Mouse (Mus musculus) MN1 (cell line): ENCODE measurements around the gene Arhgap27.
A peak's percentile ranks its signal among the peaks of the same experiment; 100 is the strongest.
"Not testable (repeated sequence)": the region's sequence is repeated elsewhere in the genome, so short reads cannot be mapped to it uniquely, and the experiment has no call there.

Experiments
- DNase-seq: peaks from one replicate; pipeline ENCODE4 v3.0.0-alpha.2; 2016; ENCODE audit warnings: low spot score

Gene Arhgap27

DNA sequence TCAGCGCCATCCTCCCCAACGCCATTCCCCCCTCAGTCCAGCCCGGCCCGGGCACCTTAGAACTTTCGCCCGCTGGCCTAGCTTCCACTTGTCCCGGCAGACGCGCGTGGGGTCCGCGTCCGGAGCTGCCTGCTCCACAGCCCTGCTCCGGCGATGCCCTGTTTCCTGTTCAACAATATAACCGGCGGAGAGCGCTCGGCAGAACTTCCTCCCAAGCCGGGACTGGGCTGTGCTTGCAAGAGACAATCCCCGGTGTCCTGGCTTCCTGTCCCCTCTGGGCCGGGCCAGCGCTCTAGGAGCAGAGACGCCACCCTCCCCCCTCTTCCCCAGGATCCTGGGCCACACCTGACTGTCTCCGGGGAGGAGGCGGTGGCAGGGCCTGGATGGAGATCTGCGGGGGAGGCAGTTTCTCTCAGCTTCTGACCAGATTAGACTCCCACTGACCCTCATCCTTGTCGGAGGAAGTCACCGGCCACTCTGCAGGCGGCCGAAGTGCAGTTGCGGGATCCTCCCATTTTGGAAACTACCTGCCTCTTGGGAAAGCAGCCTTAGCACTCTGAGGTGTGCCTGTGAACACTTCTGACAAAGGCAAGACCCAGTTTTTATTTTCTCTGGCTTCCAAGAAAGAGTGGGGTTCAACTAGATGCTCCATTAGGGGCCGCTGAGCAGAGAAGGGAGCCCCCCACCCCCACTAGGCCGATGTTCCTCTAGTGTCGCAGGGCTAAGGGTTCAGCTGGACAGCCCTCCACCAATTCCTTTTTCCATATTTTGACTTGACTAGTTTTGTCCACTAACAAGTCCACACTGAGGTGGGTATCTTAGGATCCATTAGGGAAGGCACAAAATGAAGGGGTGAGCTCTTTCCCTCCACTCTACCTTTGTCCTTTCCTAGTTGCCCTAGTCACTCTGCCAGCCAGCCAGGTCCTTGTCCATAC, at the start of gene Arhgap27:
Gene Arhgap27 (minus strand): TSS at position 479 of the 935 bp plus-strand sequence.
- DNase-seq, result peak; percentile 54

DNA sequence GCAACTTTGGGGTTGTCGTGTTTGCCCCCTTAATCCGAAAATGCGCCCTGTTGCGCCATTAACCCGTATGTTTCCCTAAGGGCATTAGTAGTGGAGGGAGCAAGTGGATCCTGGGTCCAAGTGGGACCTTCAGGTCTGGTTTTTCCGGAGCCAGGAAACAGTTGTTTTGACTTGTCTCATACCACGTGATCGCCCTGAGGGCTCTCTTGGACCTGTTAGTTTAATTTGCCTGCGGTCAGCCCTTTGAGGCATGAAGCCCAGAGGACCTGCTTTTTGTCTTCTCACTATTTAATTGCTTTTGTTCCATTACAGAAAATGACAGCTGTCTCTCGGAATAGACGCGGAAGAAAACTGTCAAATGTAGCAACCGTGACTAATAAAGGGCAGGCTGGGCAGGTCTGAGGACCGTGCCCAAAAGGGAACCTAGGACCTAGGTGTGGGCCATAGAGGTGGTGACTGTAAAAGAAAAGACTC, 49.5 kb upstream of the Arhgap27 start:
- peak; percentile 76 for DNase-seq

DNA sequence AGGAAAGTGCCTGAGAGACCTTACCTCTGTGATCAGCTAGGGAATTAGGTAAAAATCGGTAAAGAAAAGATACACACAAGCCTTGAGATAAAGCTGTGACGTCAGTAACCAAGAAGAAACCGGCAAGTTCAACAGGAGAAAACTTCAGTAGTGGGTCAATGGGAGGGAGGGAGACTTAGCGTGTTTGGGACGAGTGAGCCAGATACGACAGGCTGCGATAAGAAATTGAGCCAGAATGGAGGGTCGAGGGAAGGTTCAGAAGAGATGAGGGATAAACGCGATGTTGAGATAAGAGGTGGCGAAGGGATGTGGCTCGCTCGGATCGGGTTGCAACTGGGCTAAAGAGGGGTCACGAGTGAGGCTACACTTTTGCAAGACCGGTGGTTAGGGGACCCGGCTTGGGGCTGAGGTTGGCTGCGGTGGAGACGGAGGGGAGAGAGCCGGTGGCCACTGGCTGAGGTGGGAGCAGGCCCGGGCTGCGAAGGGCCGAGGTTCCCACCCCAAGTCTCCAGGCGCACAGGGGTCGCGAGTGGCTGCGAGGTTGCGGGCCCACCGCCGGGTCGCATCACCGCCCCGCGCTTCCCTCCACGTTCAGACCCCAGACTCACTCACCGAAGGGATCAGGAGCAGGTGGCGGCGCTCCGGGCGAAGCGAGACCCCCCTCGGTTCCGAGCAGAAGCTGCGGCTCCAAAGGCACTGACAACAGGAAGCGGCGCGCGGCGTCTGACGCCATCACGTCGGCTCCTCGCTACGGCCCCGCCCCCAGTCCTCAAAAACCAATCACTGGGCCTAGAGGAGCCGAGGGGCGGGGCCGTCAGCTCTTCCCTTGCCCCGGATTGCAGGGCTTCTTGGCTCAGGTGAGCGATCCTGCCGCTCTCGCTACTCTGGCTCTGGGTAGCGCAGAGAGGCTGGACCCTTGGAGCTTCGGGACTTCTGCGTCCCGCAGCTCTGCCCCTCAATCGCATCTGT, 48.8 kb upstream of the Arhgap27 start, which contains the start of gene Plekhm1:
Gene Plekhm1 (minus strand): TSS at position 707 of the 969 bp plus-strand sequence.
- peak; percentile 95 for DNase-seq

DNA sequence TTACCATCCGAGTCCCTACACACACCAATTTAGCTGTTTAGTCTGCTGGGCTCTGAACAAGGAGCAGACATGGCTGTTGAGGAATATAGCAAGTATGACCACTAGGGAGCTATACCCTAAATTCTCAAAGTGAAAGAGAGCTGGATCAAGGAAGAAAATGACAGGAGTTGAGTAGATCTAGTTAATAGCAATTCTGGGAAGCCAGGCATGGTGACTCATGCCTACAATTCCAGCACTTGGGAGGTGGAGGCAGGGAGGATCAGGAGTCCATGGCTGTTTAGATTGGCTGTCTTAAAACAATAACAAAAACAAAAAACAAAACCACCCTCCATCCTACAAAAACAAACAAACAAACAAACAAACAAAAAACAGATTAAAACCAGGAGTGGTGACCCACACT, 47.8 kb upstream of the Arhgap27 start:
- peak; percentile 36 for DNase-seq

DNA sequence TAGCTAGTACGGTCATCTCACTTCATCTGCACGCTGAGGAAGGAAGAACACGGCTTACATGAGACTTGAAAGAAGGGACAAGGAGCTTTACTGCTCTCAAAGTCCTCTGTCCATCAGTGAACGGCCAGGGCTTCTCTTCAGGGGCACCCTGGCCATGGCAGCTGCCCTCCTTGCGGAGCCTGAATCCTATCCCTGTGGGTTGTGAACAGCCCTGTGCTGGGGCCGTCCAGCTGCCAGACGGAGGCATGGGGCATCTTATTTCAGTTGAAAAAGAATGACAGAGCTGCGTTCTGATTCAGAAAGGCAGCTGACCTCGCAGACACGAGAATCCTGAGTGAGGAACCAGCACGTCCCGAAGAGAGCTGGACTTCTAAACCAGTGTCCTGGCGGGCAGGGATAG, 45.4 kb upstream of the Arhgap27 start:
- DNase-seq, result no peak

DNA sequence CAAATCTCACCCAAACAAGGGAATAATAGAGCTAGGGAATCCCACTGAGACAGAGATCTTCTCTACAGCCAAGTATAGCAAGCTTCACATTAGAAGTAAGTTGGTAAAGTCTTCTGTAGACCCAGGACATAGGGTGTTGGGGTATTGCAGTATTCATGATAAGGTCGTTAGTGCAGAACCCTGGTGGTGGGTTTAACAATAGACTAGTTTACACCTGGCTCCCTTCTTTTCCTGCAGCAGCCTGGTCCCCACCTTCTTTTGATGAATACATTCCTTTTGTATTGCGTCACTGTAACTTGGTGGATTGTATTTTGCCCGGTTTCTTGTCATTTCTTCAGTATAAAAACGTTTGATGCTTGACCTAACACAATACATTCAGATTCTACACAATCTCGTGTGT, 43.6 kb upstream of the Arhgap27 start:
- not testable (repeated sequence) for DNase-seq

DNA sequence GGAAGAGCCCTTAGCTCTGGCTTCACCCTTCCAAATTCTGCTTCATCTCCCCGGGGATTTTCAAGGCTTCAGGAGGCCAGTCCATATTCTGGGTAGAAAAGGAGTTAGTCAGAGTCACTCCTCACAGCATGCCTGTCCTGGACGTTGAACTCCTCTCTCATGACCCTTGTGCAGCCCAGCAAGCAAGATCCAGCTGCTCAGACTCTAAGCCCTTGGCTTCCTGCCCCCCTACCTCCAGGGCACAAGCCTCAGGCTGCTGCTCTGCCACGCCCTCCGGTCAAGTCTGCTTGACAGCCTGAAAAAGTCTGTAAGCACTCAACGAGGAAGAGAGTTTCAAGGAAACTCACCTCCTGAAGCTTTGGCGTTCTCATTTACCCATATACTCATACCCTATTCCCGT, 43.1 kb upstream of the Arhgap27 start:
- DNase-seq, result peak; percentile 20

DNA sequence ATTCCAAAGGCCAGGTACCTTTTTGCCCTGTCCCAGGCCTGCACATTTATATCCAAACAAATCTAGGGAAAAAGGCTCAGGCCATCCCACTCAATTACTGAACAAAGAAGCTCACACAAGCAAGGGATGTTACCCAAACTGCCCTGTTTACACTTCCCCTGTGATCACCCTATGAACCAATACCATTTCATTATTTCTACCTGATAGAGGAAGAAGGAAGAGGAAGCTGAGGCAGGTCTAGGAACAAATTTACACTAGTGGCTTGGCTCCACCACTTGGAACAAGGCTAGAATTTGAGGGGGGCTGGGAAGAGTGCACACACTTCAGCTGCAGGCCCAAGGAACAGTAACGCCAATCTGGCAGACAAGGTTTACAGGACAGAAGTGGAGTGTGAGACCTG, 42.3 kb upstream of the Arhgap27 start:
- no peak for DNase-seq

DNA sequence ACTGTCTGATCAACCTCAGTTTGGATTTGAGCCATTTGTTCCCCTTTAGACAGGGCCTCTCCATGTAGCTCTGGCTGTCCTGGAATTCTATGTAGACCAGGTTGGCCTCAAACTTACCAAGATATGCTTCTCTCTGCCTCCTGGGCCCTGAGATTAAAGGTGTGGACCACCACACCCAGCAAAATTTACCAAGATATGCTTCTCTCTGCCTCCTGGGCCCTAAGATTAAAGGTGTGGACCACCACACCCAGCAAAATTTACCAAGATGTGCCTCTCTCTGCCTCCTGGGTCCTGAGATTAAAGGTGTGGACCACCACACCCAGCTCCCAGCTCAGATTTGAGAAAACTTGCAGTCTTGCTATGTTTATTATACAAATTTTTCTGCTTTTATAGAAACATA, 41.1 kb upstream of the Arhgap27 start:
- no peak for DNase-seq

DNA sequence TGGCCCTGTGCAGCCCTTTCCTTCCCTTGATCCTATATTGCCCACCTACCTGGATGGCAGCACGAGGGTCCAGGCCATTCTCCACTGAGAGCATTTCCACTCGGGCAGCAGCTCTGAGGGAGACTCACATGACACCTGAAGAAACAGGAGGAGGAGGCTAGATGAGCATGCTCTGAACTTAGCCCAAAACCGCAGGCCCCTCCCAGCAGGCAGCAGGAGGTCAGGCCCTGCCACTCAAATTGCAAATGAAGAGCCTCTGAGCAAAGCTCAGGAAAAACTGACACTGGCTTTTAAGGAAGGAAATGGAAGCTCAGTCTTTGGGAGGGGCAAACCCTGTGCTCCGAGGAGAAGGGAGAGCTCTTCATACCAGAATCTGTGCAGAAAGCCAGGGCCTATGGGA, 40.3 kb upstream of the Arhgap27 start:
- DNase-seq, result no peak

DNA sequence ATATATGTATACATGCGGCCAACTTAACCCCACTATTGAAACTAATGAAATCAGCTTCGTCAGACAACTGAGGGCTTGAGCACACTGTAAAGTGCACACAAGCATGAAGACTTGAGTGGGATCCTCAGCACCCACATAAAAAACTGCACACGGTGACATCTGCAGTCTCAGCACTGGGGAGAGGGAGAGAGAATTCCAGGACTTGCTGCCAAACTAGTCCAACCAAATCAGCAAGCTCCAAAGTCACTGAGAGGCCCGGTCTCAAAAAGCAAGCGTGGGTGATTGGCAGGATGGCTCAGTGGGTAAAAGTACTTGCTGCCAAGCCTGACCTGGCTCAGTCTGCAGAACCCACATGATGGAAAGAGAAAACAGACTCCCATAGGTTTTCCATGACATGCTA, 39.2 kb upstream of the Arhgap27 start:
- DNase-seq, result no peak

DNA sequence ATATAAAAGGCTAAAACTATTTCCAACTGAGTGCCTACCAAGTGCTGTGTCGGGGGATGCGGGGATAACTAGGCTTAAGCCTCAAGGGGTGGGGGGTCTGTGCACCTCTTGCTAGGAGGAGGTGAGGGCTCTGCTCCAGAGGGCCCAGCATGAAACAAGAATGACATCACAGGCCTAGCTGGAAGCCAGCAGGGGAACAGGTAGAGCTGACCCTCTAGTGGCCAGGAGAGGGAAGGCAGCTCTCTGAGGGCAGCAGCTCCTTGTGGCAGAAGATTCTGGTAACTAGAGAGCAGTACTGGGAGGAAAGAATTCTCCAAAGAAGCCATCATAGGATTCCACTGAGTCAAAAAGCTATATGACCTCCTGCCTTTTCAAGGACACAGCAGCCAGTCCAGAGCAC, 38.7 kb upstream of the Arhgap27 start:
- DNase-seq, result peak; percentile 39

DNA sequence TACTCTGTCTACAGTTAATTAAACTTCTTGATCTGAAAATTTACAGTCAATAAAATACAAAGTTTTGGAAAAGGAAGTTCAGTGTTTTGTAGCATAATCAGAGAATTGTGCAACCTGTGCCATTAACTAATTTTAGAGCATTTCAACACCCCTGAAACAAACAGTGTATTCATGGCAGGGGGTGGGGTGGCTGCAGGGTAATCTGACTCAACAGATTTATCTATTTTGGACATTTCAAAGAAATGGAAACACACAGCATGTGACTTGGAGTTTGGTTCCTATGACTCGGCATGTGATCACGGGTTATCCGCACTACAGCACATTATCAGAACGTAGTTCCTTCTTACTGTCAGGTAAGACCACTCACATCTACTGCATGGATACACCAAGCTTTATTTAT, 36.5 kb upstream of the Arhgap27 start:
- no peak for DNase-seq

DNA sequence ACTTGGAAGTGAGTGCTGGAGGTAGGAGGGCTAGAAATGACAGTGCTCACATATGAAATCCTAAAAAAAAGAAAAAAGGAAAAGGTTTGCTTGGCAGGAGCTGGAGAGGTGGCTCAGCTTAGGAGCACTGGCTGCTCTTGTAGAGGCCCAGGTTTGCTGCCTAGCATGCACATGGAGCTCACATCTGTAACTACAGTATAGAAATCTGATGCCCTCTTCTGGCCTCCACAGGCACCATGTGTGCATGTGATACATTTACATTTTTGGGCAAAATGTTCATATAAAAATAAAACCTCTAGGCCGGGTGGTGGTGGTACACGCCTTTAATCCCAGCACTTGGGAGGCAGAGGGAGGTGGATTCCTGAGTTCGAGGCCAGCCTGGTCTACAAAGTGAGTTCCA, 35.6 kb upstream of the Arhgap27 start:
- DNase-seq, result no peak

DNA sequence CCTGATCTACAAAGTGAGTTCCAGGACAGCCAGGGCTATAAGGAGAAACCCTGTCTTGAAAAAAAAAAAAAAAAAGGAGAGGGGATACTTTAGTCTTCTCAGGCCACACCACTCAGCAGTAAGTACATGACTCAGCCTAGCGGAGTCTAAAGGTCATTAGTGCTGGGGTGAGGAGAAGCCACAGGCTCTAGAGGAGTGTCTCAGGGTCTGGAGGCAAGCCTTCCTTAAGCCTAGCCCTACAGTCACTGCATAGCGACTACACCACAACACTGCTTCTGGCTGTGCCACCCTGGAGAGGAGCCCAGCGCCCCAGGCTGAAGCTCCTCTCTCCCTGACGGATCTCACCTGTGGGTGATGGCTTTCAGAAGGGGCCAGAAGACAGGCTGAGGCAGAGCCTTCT, 33.2 kb upstream of the Arhgap27 start:
- DNase-seq, result no peak

DNA sequence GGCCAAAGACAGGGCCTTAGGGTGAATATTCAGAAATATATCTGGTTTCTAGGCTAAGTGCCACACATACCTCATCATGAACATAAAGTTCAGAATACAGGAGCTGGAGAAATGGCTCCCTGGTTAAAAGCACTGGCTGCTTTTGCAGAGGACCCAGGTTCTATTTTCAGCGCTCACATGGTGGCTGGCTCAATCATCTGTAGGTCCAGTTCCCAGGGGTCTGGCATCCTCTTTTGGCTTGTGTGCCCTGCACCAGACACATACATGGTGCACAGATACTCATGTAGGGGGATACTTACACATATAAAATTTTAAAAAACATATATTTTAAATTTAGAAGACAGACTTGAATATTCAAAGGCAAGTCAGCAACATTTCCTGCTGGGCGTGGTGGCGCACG, 32.7 kb upstream of the Arhgap27 start:
- DNase-seq, result no peak

DNA sequence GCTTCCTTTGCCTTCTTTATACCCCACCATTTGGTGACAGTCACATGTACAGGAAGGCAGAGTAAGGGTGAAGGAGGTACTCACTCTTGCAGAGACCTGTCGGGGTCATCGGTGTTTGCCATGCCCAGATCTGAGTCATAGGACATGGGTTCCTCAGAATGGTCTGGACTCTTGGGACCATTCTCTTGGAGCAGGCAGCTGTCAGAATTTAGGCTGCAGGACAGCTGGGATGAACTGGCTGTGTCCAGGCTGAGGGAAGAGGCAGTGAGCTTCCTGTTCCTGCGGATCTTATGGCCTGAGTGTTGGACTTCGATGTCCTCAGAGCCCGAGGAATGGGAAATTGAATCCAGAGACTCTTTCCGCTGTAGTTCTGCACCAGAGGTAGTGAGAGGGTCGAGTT, 31.1 kb upstream of the Arhgap27 start:
- no peak for DNase-seq

DNA sequence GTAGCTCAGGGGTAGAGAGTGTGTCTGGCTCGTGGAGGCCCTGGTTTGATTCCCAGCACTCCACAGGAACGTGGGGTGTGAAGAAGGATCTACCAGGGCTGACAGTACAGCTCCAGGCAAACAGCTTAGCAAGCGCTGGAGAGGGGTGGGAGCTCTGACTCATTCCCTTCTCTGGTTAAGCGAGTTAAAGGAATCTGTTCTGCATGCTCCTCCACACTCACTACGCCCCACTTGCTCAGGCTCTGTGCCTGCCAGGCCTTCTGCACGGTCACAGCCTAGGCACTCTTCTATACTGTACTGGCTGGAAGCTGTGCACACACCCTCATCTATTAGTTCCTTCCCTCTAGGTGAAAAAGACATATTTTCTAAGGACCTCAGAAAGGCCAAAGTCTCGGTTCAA, 30.5 kb upstream of the Arhgap27 start:
- no peak for DNase-seq

DNA sequence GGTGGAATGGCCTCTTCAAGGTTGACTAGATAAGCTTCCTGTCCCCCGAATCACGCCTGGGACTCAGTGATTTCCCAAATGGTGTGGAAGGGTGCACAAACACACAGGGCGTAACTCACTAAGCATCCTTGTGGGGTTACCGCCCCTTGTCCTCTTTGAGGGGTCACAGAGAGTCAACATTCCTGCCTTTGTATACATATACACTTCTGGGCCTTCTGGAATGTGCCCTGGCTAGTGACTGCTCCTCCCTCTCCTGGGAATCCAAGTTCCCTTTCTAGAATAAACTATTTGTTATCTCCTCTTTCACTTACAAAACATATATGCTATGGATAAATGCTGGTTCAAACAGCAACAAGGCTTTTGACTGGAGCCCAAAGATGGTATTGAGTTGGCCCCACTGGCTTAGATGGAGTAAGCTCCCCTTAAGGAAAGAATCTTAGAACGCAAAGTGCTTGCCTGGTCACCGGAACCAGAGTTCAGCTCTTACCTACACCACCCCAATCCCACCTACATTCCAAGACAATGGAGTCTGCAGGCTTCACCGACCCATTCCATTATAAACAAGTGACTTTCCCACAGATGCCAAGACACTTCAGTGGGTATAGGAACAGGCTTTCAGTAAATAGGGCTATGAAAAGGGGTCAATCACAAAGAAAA, 24.5 kb upstream of the Arhgap27 start:
- no peak for DNase-seq

DNA sequence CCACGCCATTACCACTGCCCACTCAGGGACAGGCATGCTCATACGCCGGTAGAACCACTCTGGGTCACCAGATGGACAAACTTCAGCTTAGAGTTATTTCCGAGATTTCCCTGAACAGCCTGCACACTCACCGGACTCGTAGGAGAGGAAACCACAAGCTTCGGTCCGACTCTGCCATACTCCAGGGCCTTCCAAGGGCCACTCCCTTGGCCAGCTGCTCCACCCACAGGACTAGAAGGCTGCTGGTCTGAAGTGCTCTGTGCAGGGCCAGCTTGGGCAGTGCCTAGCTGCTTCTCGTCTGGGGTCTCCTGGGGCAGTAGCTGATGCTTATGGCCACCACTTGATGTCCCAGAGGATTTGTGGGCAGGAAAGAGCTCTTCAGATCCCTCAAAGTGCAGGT, 23.3 kb upstream of the Arhgap27 start:
- DNase-seq, result no peak

DNA sequence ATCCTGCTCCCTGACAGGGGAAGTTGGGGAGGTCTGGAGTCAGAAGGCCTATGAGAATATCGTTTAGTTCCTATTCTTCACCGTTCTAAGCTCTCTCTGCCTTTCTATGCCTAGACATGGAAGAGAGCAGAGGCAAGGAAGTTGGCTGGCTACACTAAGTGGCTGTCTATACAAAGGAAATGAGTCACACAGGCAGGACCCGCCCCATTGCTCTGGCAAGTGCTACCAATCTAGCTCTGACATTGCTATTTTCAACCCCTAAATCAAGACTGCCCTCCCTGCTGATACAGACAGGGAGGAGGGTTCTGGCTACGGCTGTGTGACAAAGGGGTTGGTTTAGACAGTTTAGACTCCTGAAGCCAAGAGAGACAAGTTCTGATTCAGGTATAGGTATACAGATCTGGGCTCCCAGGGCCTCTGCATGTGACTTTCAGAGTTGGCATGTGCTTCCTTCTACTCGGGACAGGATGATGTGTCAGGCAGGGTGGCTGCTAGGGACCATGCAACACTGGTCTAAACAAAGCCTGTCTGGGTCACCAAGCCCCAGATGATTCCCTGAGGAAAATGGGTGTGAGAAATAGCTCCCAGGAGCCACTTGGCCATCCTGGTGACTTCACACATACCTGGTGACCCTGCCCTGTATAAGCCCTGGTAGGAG, 18.6 kb upstream of the Arhgap27 start:
- DNase-seq, result peak; percentile 76

DNA sequence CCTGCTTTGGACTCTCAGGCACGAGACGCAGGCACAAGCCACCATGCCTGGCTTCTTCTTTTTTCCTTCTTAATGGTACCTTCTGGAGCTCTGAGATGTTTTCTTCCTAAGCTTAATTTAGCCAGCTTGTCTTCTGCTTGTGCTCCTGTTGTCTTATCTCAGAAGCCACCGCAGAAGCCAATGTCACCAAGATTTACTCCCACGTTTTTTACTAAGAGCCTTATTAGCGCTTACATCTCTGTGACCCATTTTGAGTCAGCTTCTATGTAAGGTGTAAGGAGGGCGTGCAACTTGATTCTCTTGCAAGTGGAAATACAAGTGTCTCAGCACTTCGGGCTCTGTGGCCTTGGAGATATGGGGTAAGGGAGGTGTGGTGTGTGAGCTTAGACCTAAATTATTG, 18.0 kb upstream of the Arhgap27 start:
- no peak for DNase-seq
